Mouse (Mus musculus): ENCODE measurements around the gene Tmem14c.
A peak's percentile ranks its signal among the peaks of the same experiment; 100 is the strongest.

GRCm38 (mm10) chr13:40977609-40978008 is 38.5 kb upstream of the Tmem14c start:
- no peak for TF ChIP-seq ZNF384 (IDR thresholded peaks at IDR 0.05; ENCODE audit: low read depth, low read length)
- peak; percentile 73 to 82 for TF ChIP-seq CTCF (conservative IDR thresholded peaks at IDR 0.05 in 1 of 2, IDR thresholded peaks at IDR 0.05 in 1 of 2; ENCODE audit: low read depth in 2 of 2, low read length in 2 of 2)
- no peak for TF ChIP-seq EP300 (IDR thresholded peaks at IDR 0.05; ENCODE audit: low read length)
- TF ChIP-seq RCOR1 (conservative IDR thresholded peaks at IDR 0.05; ENCODE audit: low read depth, low read length) = no peak
- TF ChIP-seq MYC (IDR thresholded peaks at IDR 0.05; ENCODE audit: low read depth, low read length) = no peak
- no peak for TF ChIP-seq SIN3A (IDR thresholded peaks at IDR 0.05; ENCODE audit: low read length)
- TF ChIP-seq POLR2A (IDR thresholded peaks at IDR 0.05; ENCODE audit: low read depth, low read length) = no peak
- peak; percentile 76 for TF ChIP-seq SMC3 (IDR thresholded peaks at IDR 0.05; ENCODE audit: low read depth, low read length)
- no peak for TF ChIP-seq ETS1 (conservative IDR thresholded peaks at IDR 0.05; ENCODE audit: low read depth, low read length)
- TF ChIP-seq MAZ (IDR thresholded peaks at IDR 0.05; ENCODE audit: low read depth, low read length) = no peak
- no peak for TF ChIP-seq CHD1 (IDR thresholded peaks at IDR 0.05; ENCODE audit: low read depth, low read length)

All from CH12.LX (cell line).